Mouse (Mus musculus) stomach, adult 2 months (tissue): ENCODE measurements around the gene Pcnp. TPM values are rescaled to one million over a fixed set of nuclear protein-coding genes. Genes with fewer than 3 reads are reported as not detected.

Experiments used
- polyA plus RNA-seq: library from polyadenylated mRNA; depleted of rRNA; stranded (reverse); fragments of >200 nt; gene quantifications from 2 replicates; pipeline ENCODE4 v1.2.3, GENCODE M21; 2012; rRNA removed

Pcnp gene
- 0.99 and 1.5 TPM in 2 replicates for polyA plus RNA-seq

GRCm38 (mm10) chr16:56029661-56030082 is at the start of gene Pcnp:
Gene Pcnp, minus strand, starts transcription at chr16:56029739.

GRCm38 (mm10) chr16:56048038-56048437 is 18.5 kb upstream of the Pcnp start, which contains the start of gene Senp7:
Gene Senp7, plus strand, starts transcription at chr16:56048338.

GRCm38 (mm10) chr16:56037138-56038010 is 7.8 kb upstream of the Pcnp start, which contains the start of gene Trmt10c:
Gene Trmt10c, minus strand, starts transcription at chr16:56037819.

DNA sequence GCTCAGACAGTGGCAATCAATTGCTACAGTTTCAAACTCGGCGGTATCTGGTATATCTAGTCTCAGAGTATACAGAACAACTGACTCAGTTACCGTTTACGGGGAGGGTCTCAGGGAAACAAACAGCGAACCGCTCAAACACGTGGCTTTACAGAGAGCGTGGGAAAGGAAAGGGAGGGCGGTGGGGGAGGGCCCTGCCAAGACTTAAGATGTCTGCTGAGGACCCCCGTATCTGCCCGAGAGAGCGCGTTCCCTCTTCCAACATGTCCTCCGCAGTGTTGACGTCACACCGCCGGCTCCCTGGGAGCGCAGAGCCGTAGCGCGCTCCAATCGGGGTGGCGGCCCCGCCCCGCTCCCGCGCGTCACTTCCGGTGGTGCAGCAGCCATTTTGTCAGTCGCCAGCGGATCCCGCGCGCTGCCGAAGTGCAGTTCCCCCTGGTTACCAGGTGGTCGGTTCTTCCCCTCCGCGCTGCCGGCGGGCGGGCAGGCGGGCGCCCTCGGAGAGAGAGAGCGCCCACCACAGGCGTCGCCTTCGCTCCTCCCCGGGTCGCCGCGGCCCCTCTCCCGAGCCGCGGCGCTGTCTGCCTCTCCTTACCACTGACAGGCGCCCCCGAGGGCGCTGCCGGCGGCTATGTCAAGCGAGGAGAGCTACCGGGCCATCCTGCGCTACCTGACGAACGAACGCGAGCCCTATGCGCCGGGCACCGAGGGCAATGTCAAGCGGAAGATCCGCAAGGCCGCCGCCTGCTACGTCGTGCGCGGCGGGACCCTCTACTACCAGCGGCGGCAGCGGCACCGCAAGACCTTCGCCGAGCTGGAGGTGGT is 55.9 kb downstream of the Pcnp start, which contains the start of gene Zbtb11:
Zbtb11 (plus strand) TSS at position 453 of the 825 bp plus-strand sequence.

GRCm38 (mm10) chr16:55966212-55966871 is 63.2 kb downstream of the Pcnp start, which contains the start of gene Rpl24:
Gene Rpl24, plus strand, starts transcription at chr16:55966275.

Other genes starting within 250 kb of the Pcnp start
- 16.7 and 22.8 TPM in 2 replicates for gene Nfkbiz, start 190.8 kb downstream of the Pcnp start, polyA plus RNA-seq
- gene Nxpe3, start 134.5 kb downstream of the Pcnp start, polyA plus RNA-seq: 0.03 and 0.04 TPM in 2 replicates
- 0.04 and 0.09 TPM in 2 replicates for gene Cep97, start 94.9 kb downstream of the Pcnp start, polyA plus RNA-seq
- gene Rpl24, start 63.5 kb downstream of the Pcnp start, polyA plus RNA-seq: 1.6 and 7.1 TPM in 2 replicates
- gene Zbtb11, start 55.9 kb downstream of the Pcnp start, polyA plus RNA-seq: 0.74 and 0.95 TPM in 2 replicates
- gene Trmt10c, start 8.1 kb upstream of the Pcnp start, polyA plus RNA-seq: 1.4 and 2.4 TPM in 2 replicates
- gene Senp7, start 18.6 kb upstream of the Pcnp start, polyA plus RNA-seq: 0.11 and 0.36 TPM in 2 replicates
- 0.03 TPM in 1 of 2 replicates, not detected in the other for gene Impg2, start 174.6 kb upstream of the Pcnp start, polyA plus RNA-seq